Mouse (Mus musculus) megakaryocyte progenitor cell, adult 5-6 weeks (primary cell): ENCODE results near the gene Bicral. TPM values are rescaled to one million over a fixed set of nuclear protein-coding genes. Genes with fewer than 3 reads are reported as not detected.
A peak's percentile ranks its signal among the peaks of the same experiment; 100 is the strongest.
"Not testable (repeated sequence)": the region's sequence is repeated elsewhere in the genome, so short reads cannot be mapped to it uniquely, and the experiment has no call there.

Source experiments
- ATAC-seq: replicated peaks from 2 replicates; pipeline ENCODE4 v1.8.0; 2016; ENCODE audit warnings: mild to moderate bottlenecking, moderate TSS enrichment, inconsistent platforms; ENCODE audit not compliant: poor library complexity
- total RNA-seq, 2 experiments: library from RNA; stranded (forward) in 1 of 2; stranded (reverse) in 1 of 2; fragments of 157-497, 149-512 nt in 1 of 2; fragments of 200-1000 nt in 1 of 2; gene quantifications; 2 replicates each; pipeline versions ENCODE4 v1.2.3 to v1.2.4; 2015 to 2017

Gene Bicral
- total RNA-seq, 2 experiments from 2014 or later: 20.3 to 26.1 TPM

GRCm38 (mm10) chr17:46876371-46876950, 18.2 kb upstream of the Bicral start:
- no peak for ATAC-seq

DNA sequence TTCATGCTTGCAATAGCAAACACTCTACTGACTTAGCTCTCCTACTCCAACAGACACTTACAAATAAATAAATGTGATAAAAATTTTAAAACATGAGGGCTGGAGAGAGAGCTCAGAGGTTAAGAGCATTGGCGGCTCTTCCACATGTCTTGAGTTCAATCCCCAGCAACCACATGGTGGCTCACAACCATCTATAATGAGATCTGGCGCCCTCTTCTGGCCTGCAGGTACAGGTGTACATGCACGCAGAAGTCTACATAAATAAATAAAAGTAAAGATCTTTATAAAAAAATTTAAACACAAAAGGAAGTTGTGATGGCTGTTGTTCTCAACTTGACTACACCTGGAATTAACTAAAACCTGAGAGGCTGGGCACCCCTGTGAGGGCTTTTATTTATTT, 17.3 kb upstream of the Bicral start:
- no peak for ATAC-seq

DNA sequence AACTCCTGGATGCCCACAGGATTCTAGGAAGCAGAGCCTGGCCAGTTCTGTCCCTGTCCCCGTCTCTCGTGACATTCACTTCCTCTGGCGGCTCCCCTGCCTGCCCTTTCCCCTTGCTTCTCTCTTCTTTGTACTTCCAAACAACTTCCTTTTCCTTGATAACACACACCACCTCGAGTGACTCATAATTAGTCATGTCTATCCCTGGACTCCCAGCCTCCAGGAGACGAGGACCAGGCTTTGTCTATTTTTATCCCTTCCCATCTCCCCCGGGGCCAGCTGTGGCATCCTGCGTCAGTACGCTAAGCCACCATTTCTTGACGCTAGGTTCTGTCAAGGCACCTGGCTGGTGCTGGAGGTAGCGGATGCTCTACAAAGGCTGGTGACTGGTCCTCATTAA, 15.9 kb upstream of the Bicral start:
- peak; percentile 71 for ATAC-seq

GRCm38 (mm10) chr17:46872806-46873205, 14.5 kb upstream of the Bicral start:
- ATAC-seq: no peak

- 0 out of 2 replicates have a peak, but pooled peaks have one; percentile 14 for ATAC-seq
Observed at GRCm38 (mm10) chr17:46870913-46871312, 12.6 kb upstream of the Bicral start.

GRCm38 (mm10) chr17:46870204-46870798, 12.0 kb upstream of the Bicral start:
- ATAC-seq: peak; percentile 77

DNA sequence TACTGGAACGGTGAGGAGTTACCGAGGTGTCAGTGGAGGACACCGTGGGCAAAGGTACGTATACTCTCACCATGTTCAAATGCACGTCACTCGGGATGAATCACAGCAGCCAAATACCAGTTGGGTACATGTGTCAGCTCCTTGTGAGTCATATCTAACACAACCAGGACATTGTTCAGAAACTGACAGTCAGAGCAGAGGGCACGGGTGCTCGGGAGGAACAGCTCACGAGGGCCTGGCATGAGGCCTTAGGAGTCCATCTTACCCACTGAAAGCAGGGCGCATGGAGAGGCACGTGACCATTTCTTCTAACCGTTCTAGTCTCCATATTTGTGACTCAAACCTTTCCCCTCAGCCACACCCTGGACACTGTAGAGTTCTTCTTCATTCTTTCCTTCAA, 8.6 kb upstream of the Bicral start:
- ATAC-seq: no peak

DNA sequence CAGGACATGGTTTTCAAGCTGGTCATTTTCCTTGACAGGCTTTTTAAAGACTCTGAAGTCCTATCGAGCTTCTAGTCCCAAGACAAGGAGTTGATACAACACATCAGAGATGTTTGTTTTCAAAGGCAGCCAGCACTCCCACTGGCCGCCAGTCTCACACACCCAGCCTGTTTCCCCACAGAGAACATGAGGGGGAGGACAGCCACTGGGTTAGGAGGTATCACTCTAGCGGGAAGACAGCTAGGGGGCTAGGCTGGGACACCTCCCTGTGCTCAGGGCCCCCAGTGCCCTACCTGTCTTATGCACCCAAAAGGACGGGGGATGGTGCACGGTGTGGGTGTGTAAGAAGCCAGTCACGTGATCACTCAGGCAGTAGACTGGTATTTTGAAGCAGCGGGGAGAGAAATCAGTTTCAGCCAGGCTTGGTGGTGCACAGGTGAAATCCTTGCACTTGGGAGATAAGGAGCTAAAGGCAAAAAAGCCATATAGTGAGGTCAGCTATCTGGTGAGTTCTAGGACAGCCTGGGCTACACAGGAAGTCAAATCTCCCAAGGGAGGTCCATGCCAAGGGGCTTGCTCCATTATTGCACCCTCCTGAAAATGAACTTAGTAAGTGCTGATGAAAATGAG, 6.4 kb upstream of the Bicral start:
- peak; percentile 79 for ATAC-seq

- ATAC-seq: no peak
Observed at GRCm38 (mm10) chr17:46860120-46860519, 1.8 kb upstream of the Bicral start.

DNA sequence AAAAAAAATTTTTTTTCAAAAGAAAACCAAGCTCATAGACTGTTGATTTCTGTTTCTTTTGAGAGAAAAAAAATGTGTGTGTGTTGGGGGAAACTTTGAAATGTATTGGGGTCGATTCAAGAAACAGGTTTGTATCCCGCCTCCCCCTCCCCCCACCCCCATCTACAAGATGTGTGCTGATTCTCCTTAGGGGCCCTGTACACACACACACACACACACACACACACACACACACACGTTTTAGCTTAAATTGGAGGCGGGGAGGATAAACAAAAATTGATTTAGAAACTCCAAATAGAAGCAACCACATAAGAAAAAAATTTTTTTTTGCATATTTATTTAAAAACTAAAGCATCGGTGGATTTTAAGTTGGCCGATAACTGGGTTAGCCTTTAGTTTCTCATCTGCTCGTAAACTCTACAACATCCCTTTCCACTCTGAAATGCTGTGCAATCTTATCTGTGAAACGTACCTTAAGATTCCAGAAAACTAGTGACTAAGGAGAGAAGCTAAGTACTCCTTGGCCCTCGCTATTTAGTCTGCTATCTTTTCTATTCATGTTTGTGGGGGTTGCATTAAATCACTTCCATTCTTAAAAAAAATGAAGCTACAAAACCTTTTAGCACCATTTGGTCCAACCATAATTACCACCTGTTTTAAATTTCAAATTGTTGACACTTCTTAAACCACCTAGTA, 615 bp upstream of the Bicral start:
- no peak for ATAC-seq

GRCm38 (mm10) chr17:46857361-46857902, 850 bp downstream of the Bicral start:
- ATAC-seq: peak; percentile 58

DNA sequence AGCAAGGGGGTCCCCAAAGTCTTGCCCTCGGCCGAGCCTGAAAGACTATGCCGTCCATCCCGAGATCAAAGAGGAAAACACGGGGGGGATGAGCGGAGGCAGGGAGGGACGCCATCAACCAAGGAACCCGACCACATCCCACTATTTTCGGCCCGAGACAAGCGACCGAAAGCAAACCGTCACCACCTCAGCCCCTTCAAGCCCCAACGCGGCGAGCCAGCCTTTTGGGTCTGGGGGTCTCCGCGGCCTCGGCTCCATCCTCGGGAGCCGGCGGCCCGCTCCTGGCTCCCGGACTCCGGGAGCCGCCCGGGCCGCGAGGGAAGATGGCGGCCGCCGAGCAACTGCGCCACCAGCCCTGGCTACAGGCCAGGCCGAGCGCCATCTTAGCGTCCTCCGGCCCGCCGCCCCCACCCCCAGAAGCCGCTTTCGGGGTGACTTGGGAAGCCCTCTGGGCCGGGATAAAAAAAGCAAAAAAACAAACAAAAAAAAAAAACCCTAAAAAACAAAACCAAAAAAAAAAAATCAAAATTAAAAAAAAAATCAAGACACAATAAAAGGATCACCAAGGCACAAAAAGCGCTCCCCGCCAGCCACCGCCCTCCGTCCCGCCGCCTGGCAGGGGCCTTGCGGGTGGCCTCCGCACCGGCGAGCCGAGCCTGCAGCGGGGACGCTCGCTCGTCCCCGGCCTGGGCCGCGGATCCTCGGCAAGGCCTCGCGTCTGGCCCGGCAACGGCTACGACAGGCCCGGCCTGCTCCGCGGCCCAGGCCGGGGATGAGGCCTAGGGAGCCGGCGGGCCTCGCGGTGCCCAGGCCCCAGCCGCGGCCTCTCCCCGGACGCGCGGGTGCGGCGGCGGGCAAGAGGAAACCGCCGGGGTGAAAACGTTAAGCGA, 1.6 kb downstream of the Bicral start:
- ATAC-seq: peak; percentile 44

- ATAC-seq: no peak
Observed at GRCm38 (mm10) chr17:46856107-46856388, 2.2 kb downstream of the Bicral start.

- ATAC-seq: no peak
Observed at GRCm38 (mm10) chr17:46855328-46856106, 2.8 kb downstream of the Bicral start.

- no peak for ATAC-seq
Observed at GRCm38 (mm10) chr17:46854640-46855110, 3.6 kb downstream of the Bicral start.

DNA sequence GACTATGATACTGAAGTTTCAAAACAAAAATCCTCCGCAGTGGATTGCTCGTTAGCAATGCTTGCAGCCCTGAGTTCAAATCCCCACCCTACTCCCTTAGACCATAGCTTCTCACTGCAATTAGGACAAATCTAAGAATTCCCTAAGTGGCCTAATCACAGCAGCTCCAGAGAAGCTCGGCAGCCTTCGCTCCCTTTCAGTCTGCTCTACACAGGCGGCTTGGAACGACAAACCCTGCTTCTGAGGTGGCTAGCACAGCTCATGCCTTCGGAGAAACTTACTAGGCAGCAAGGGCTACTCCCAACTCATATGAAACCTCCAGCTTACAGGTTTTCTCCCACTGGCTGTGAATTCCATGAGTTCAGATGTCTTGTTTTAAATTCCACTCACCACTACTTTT, 4.2 kb downstream of the Bicral start:
- ATAC-seq: no peak

DNA sequence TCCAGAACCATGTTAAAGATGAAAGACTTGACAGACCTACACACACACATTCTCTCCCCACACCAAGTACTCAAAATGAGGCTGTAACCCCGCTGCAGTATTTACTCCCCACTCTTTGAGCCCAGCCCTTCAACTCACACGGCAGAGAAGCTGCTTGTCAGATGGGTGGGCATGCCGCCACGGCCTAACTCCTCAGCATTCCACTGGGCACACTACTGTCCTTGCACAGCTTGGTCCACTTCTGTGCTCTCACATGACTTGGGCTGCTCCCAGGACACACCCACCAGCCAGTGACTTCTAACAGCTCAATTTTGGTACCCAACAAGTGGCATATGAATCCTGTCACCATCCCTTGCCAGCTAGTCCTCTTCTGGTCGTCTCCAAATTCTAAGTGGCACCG, 5.0 kb downstream of the Bicral start:
- no peak for ATAC-seq

- ATAC-seq: no peak
Observed at GRCm38 (mm10) chr17:46852725-46853124, 5.6 kb downstream of the Bicral start.

GRCm38 (mm10) chr17:46847206-46847605, 11.1 kb downstream of the Bicral start:
- no peak for ATAC-seq

DNA sequence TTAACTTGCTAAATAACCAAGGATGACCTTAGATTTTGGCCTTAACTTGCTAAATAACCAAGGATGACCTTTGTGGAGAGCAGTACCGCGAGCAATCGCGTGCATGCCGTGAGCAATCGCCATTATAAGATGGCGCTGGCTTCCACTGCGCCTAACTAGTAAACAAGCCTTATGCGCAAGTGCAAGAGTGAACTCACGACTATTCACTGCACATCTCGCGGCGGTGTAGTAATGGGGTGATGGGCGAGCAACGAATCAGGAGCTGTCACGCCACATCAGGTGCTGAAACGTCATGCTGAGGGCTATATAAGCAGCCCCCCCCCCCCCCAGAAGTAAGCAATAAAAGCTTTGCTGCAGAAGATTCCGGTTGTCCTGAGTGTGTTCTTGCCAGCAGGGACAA, 11.7 kb downstream of the Bicral start:
- ATAC-seq: not testable (repeated sequence)
